Mouse (Mus musculus): Measurements from ENCODE around the gene Nnmt.

DNA sequence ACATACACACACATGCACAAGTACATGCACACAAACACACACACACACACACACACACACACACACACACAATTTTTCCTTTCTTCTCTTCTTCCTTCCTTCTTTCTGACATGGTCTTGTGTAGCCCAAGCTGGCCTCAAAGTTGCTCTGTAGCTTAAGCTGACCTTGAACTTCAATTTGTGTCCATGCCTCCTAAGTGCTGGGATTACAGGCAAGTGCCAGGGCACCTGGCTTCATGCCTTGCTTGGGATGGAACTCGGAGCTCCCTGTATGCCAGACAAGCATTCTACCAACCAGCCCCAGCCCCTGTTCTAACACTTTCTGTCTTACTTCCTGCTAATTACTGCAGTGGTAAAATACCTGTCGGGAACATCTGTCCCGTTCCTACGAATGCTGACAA, 8.3 kb upstream of the Nnmt start:
- TF ChIP-seq POLR2A (IDR thresholded peaks at IDR 0.05; ENCODE audit: low read depth, low read length) (no peak), CTCF (IDR thresholded peaks at IDR 0.05; ENCODE audit: borderline replicate concordance, insufficient read depth, low read length) (no peak)
